Mouse (Mus musculus) cerebellum, postnatal 10 days (tissue): Measurements from ENCODE around the gene Gm20388.

ENCODE experiments used
- DNase-seq, 2 experiments: peaks; one replicate each; pipeline ENCODE4 v3.0.0; 2021; ENCODE audit warnings: mixed read lengths in 2 of 2

The Gm20388 gene

GRCm38 (mm10) chr8:119916237-119916892 lies 5.7 kb downstream of the Gm20388 start:
- DNase-seq, result no peak

- no peak for DNase-seq
Measured at GRCm38 (mm10) chr8:119917415-119917814, 6.8 kb downstream of the Gm20388 start.

- DNase-seq, result no peak
Measured at GRCm38 (mm10) chr8:119918155-119918567, 7.5 kb downstream of the Gm20388 start.

- DNase-seq, result peak in 1 of 2 experiments; percentile 54
Measured at GRCm38 (mm10) chr8:119923259-119923658, 12.6 kb downstream of the Gm20388 start.

- no peak for DNase-seq
Measured at GRCm38 (mm10) chr8:119925428-119925827, 14.8 kb downstream of the Gm20388 start.

- peak in 1 of 2 experiments; percentile 35 for DNase-seq
Measured at GRCm38 (mm10) chr8:119926474-119926873, 15.8 kb downstream of the Gm20388 start.

GRCm38 (mm10) chr8:119927422-119928092 lies 16.9 kb downstream of the Gm20388 start:
- DNase-seq, result peak; percentile 75 to 80

GRCm38 (mm10) chr8:119931317-119931716 lies 20.7 kb downstream of the Gm20388 start:
- DNase-seq, result no peak

- DNase-seq, result no peak
Measured at GRCm38 (mm10) chr8:119933681-119934080, 23.0 kb downstream of the Gm20388 start.

- no peak for DNase-seq
Measured at GRCm38 (mm10) chr8:119935541-119935940, 24.9 kb downstream of the Gm20388 start.

GRCm38 (mm10) chr8:119938481-119938880 lies 27.8 kb downstream of the Gm20388 start:
- no peak for DNase-seq

GRCm38 (mm10) chr8:119939336-119939735 lies 28.7 kb downstream of the Gm20388 start:
- DNase-seq, result peak in 1 of 2 experiments; percentile 26

- DNase-seq, result peak; percentile 75 to 84
Measured at GRCm38 (mm10) chr8:119941471-119941870, 30.8 kb downstream of the Gm20388 start.

GRCm38 (mm10) chr8:119943616-119944015 lies 33.0 kb downstream of the Gm20388 start:
- DNase-seq, result peak in 1 of 2 experiments; percentile 42

- peak; percentile 88 to 92 for DNase-seq
Measured at GRCm38 (mm10) chr8:119944096-119944811, 33.6 kb downstream of the Gm20388 start.

- no peak for DNase-seq
Measured at GRCm38 (mm10) chr8:119946326-119946865, 35.8 kb downstream of the Gm20388 start.

- DNase-seq, result no peak
Measured at GRCm38 (mm10) chr8:119947653-119948052, 37.0 kb downstream of the Gm20388 start.

- no peak for DNase-seq
Measured at GRCm38 (mm10) chr8:119948340-119948739, 37.7 kb downstream of the Gm20388 start.

GRCm38 (mm10) chr8:119952282-119952681 lies 41.6 kb downstream of the Gm20388 start:
- DNase-seq, result no peak

- no peak for DNase-seq
Measured at GRCm38 (mm10) chr8:119952747-119953146, 42.1 kb downstream of the Gm20388 start.

- no peak for DNase-seq
Measured at GRCm38 (mm10) chr8:119955333-119955732, 44.7 kb downstream of the Gm20388 start.

GRCm38 (mm10) chr8:119958076-119958475 lies 47.4 kb downstream of the Gm20388 start:
- DNase-seq, result no peak

GRCm38 (mm10) chr8:119960531-119961104 lies 50.0 kb downstream of the Gm20388 start:
- DNase-seq, result peak; percentile 83 to 92
